Mouse (Mus musculus) MN1 (cell line): ENCODE data around the gene Olfr1354.
"Not testable (repeated sequence)": the region's sequence is repeated elsewhere in the genome, so short reads cannot be mapped to it uniquely, and the experiment has no call there.

ENCODE experiments used
- DNase-seq: peaks from one replicate; pipeline ENCODE4 v3.0.0-alpha.2; 2016; ENCODE audit warnings: low spot score

The Olfr1354 gene

GRCm38 (mm10) chr10:78912871-78913270 lies at the start of gene Olfr1354:
Olfr1354 (plus strand) TSS chr10:78913171.
- not testable (repeated sequence) for DNase-seq

- no peak for DNase-seq
Observed at GRCm38 (mm10) chr10:78875240-78875639, 37.7 kb upstream of the Olfr1354 start, which contains the start of gene Olfr1355. Olfr1355 (plus strand) TSS chr10:78875540.

- not testable (repeated sequence) for DNase-seq
Observed at GRCm38 (mm10) chr10:78950336-78950735, 37.4 kb downstream of the Olfr1354 start, which contains the start of gene Olfr8. Olfr8 (plus strand) TSS chr10:78950636.

GRCm38 (mm10) chr10:78963009-78963408 lies 50.0 kb downstream of the Olfr1354 start, which contains the start of gene Olfr1353:
Olfr1353 (plus strand) TSS chr10:78963309.
- not testable (repeated sequence) for DNase-seq
